Mouse (Mus musculus) spleen, adult 2 months (tissue): ENCODE results near the gene Tmeff2. TPM values are rescaled to one million over a fixed set of nuclear protein-coding genes. Genes with fewer than 3 reads are reported as not detected.

Experiments
- DNase-seq, 2 experiments: peaks; one replicate each; pipeline versions ENCODE4 v3.0.0 to v3.0.0-alpha.2; 2012 to 2021; ENCODE audit warnings: low spot score in 2 of 2, low read depth in 1 of 2
- H3K27ac ChIP-seq: fragments of 200-500 bp; 2 replicates; pipeline ENCODE4 v1.5.1; 2012; ENCODE audit warnings: low read length, inconsistent platforms; ENCODE audit not compliant: insufficient read depth
- H3K27me3 ChIP-seq: fragments of 200-500 bp; 2 replicates; pipeline ENCODE4 v1.6.1; 2012; ENCODE audit warnings: mild to moderate bottlenecking, moderate library complexity, low read length, inconsistent platforms; ENCODE audit not compliant: control insufficient read depth, insufficient read depth
- H3K36me3 ChIP-seq: fragments of 200-500 bp; 2 replicates; pipeline ENCODE4 v1.6.1; 2012; ENCODE audit warnings: mild to moderate bottlenecking, low read length, inconsistent platforms; ENCODE audit not compliant: control insufficient read depth, insufficient read depth
- H3K4me1 ChIP-seq: fragments of 200-500 bp; 2 replicates; pipeline ENCODE4 v1.6.1; 2011; ENCODE audit warnings: inconsistent platforms; ENCODE audit not compliant: control insufficient read depth, insufficient read depth, insufficient read length
- H3K4me3 ChIP-seq: fragments of 200-500 bp; 2 replicates; pipeline ENCODE4 v1.5.1; 2011; ENCODE audit warnings: mild to moderate bottlenecking, inconsistent platforms; ENCODE audit not compliant: insufficient read depth, insufficient read length; ENCODE audit errors: extremely low read depth
- CTCF ChIP-seq: fragments of 200-500 bp; IDR thresholded peaks from 2 replicates; pipeline ENCODE4 v1.5.1; 2011; ENCODE audit warnings: mild to moderate bottlenecking, inconsistent platforms; ENCODE audit not compliant: insufficient read depth, insufficient read length, insufficient replicate concordance; ENCODE audit errors: extremely low read depth
- POLR2A ChIP-seq: fragments of 200-500 bp; IDR thresholded peaks from 2 replicates; pipeline ENCODE4 v1.6.1; 2011; ENCODE audit warnings: low read depth, low read length, inconsistent platforms
- WGBS: fragments of 180-500 bp; shearing (Covaris S2); methylation state at CpG from one replicate; pipeline ENCODE4 v1.1.7; 2018; 5-methylcytosine and 5-hydroxymethylcytosine counted together
- polyA plus RNA-seq: library from polyadenylated mRNA; depleted of rRNA; stranded (reverse); fragments of >200 nt; gene quantifications from 2 replicates; pipeline ENCODE4 v1.2.3, GENCODE M21; 2012

The Tmeff2 gene
- polyA plus RNA-seq, 1 experiment: 0.05 TPM

DNA sequence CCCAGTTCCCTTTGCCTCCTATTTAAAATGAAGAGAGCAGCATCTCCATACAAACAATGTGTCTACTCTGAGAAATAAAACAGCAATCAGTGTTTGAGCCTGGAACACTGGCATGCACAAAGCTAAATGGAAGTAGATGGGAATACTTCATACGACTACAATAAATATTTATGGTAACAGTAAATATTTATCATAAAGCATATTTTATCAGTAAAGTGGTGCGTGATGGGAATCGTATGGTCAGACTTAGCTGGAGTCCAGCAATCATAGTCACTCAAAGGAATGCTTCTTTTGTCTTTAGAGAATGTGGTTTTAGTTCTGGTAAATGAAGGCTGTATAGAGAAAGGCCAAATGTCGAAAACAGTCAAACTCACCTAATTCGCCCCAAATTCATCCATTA, 288.6 kb downstream of the Tmeff2 start:
- WGBS: 91% methylated on average over 5 of the region's 5 CpGs
- no peak for DNase-seq
- no peak overlapping the region for H3K27ac ChIP-seq
- no peaks in the 10 kb centered on the region for H3K4me1 ChIP-seq
- H3K4me3 ChIP-seq: no peak overlapping the region
- no peaks in the 10 kb centered on the region for H3K36me3 ChIP-seq
- no peak for TF ChIP-seq POLR2A
- TF ChIP-seq CTCF: no peak
- no peaks in the 10 kb centered on the region for H3K27me3 ChIP-seq

DNA sequence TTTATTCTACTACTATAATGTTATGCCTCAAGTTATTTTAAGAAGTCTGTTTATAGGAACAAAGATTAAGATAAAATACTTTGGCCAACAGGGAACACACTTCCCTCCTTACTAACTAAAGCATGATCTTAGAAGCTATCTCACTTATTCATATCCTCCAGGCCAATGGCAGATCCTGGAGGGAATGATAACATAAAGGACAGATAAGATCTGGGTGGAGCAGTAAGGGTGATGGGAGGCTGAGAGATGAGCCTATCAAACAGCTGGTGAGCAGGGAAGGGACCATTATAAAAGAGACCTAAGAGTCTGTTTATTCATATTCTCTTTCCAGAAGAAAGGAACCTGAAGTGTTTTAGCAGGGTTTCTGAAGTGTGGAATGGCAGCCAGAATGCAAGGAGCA, 290.8 kb downstream of the Tmeff2 start:
- H3K27ac ChIP-seq: no peak overlapping the region
- H3K4me1 ChIP-seq: no peaks in the 10 kb centered on the region
- H3K27me3 ChIP-seq: no peaks in the 10 kb centered on the region
- no peaks in the 10 kb centered on the region for H3K36me3 ChIP-seq
- H3K4me3 ChIP-seq: no peak overlapping the region
- TF ChIP-seq CTCF (no peak), POLR2A (no peak)
- no peak for DNase-seq

DNA sequence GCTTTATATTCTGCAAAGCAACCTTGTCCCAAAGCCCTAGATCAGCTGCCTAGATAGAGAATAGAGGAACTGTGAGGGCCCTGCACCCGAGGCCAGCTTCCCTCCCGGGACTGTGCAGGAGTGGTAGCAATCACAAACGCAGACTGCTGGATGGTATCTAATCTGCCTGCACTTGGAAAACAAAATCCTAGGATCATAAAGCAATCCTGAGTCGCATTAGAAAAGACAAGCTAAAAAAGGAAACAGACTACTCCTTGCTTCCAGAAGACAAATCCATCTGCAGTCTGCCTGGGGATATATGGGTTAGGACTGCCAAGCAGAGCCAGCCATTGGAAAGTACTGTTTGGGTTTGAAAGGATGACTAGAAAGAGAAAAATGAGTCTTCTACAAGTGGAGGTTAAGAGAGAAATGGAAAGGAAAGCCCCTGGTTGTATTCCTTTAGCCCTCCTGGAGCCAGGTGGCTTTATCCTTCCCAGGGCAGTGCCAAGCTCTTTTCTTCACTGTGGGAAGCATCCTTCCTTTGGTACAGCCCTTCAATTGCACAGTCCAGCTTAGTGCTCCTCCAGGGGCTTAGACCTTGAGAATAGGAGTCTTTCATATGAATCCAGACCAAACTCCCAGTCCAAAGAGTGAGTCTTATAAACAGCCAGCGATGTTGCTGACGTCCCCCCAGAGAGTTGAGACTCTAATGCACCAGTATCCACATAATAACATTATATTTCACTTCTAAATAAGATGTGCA, 291.6 kb downstream of the Tmeff2 start:
- H3K27ac ChIP-seq: no peak overlapping the region
- no peak for TF ChIP-seq CTCF
- TF ChIP-seq POLR2A: no peak
- DNase-seq: no peak
- H3K36me3 ChIP-seq: no peaks in the 10 kb centered on the region
- H3K4me1 ChIP-seq: no peaks in the 10 kb centered on the region
- no peak overlapping the region for H3K4me3 ChIP-seq
- 53% methylated on average over 6 of the region's 6 CpGs for WGBS
- H3K27me3 ChIP-seq: no peaks in the 10 kb centered on the region

DNA sequence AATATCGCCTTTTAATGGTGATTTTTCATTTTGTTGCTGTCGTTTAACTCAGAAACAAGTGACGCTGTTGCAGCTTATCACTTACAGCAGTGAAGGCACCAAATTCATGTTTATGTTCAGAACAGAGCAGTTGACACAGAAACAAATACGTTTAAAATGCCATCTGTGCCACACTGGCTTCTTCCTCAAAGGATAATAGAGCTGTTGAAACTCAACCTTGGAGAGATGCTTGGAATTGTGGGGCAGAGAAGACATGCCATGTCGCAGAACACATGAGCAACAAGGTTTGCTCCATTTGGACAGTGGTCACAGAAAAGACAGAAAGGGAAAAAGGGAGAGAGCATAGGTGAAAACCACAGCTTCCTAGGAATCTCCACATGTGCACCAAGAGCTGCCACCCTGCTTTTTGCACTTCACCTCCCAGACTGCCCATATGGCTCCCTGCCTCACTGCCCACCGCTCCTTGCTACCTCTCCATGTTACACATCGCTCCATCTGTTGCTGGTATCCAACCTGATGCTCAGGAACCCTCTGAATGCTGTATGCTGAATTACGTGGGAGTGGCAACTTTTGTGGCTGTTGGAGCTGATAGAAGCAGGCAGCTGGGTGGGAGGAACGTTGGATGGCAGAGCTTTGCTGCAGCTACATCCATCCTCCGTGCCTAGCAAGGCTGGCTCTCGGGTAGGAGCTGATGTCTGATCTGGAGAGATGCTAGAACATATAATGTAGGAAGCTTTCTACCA, 298.8 kb downstream of the Tmeff2 start:
- no peaks in the 10 kb centered on the region for H3K27me3 ChIP-seq
- no peaks in the 10 kb centered on the region for H3K36me3 ChIP-seq
- TF ChIP-seq CTCF (no peak), POLR2A (no peak)
- no peaks in the 10 kb centered on the region for H3K4me1 ChIP-seq
- no peak overlapping the region for H3K27ac ChIP-seq
- no peak overlapping the region for H3K4me3 ChIP-seq
- no peak for DNase-seq
- 84% methylated on average over 11 of the region's 11 CpGs for WGBS

DNA sequence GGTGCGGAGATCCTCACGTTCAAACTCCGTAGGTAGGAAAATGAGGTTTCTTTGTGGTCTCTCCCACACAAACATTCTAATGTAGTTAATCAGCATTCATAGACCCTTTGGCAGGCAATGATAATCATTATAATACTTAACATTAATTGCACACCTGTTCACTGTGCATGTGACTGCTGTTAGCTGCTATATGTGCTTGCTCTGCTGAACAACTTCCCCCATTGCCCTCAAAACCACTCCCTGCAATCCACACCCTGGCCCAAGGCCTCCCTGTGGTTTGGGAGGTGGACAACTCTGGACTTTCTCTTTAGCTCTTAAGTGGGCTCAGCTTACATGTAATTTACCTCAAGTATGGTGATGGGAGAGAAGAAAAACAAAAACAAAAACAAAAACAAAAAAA, 299.5 kb downstream of the Tmeff2 start:
- TF ChIP-seq POLR2A: no peak
- no peak for TF ChIP-seq CTCF
- no peaks in the 10 kb centered on the region for H3K27me3 ChIP-seq
- H3K27ac ChIP-seq: no peak overlapping the region
- no peak for DNase-seq
- no peaks in the 10 kb centered on the region for H3K36me3 ChIP-seq
- no peak overlapping the region for H3K4me3 ChIP-seq
- no peaks in the 10 kb centered on the region for H3K4me1 ChIP-seq
- WGBS: 93% methylated on average over 3 of the region's 3 CpGs

DNA sequence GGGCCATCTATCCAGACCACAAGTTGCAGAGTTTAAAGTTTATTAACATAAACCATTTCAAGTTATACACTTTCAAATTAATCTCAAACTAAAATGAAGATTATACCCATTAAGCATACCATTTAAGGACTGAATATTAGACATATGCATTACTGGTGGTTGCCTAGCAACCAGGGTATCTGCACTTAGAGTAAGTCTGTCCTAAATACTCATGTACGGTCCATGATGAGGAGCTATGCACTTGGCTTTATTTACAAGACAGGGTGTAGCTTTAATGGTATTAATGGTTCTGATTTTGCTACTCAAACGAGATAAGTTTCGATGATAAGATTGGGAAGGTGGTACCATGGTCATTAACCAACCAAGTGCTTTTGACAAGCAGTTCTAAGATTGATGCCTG, 315.2 kb downstream of the Tmeff2 start:
- Histone ChIP-seq H3K36me3 (no peaks in the 10 kb centered on the region), H3K4me1 (no peaks in the 10 kb centered on the region), H3K4me3 (no peak overlapping the region), H3K27ac (no peak overlapping the region), H3K27me3 (no peaks in the 10 kb centered on the region)
- DNase-seq: no peak
- 86% methylated on average over 3 of the region's 3 CpGs for WGBS
- TF ChIP-seq CTCF (no peak), POLR2A (no peak)

DNA sequence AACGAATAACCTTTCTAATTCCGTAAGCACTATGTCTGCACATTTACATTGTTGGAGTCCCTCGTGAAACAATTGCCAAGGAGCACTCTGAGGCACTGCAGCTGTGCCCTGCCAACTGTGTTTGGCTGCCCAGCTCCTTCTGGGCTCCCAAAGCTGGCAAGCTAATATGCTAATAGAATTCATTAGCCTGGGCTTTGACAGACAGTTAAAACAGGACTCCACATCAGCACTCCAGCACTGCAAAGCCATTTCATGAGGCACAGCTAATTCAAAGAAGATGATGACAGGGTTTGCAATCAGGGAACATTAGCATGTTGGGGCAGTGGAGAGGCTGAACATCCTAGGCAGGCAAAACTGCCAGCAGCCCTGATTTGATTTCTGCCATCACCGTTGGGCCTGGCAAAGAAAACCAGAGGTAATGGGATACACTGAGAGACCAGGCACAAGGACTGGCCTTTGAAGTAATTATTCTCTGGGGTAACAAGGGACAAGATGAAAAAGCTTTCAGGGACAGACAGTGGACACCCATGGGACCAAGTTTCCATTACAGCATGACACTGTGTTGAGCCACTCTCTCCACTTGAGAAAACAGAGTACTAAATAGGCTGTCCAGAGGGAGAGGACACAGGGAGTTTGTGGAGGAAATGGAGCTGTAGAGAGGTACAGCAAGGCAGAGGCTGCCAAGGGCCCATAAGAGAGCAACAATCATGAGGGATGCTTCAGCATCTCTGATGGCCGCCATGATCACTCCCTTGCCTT, 316.0 kb downstream of the Tmeff2 start:
- H3K36me3 ChIP-seq: no peaks in the 10 kb centered on the region
- 92% methylated on average over 5 of the region's 5 CpGs for WGBS
- H3K27me3 ChIP-seq: no peaks in the 10 kb centered on the region
- TF ChIP-seq CTCF: no peak
- no peak for TF ChIP-seq POLR2A
- no peak overlapping the region for H3K4me3 ChIP-seq
- no peak overlapping the region for H3K27ac ChIP-seq
- no peaks in the 10 kb centered on the region for H3K4me1 ChIP-seq
- DNase-seq: no peak
